Mouse (Mus musculus) G1E (cell line): ENCODE results near the gene Alkbh7.

Experiments used
- CTCF ChIP-seq: IDR thresholded peaks from 2 replicates; pipeline ENCODE4 v1.5.1; 2012; ENCODE audit warnings: low read depth, low read length, inconsistent platforms, mixed read lengths
- GATA1 ChIP-seq: IDR thresholded peaks from 2 replicates; pipeline ENCODE4 v1.6.1; 2012; ENCODE audit warnings: borderline replicate concordance, low read length, inconsistent platforms, mixed read lengths
- GATA2 ChIP-seq: IDR thresholded peaks from 2 replicates; pipeline ENCODE4 v1.6.1; 2012; ENCODE audit warnings: low read depth, low read length, inconsistent platforms, borderline replicate concordance
- POLR2AphosphoS5 ChIP-seq: IDR thresholded peaks from 2 replicates; pipeline ENCODE4 v1.6.1; 2012; ENCODE audit warnings: low read depth, low read length, inconsistent platforms; ENCODE audit not compliant: insufficient replicate concordance
- TAL1 ChIP-seq: conservative IDR thresholded peaks from 2 replicates; pipeline ENCODE4 v1.6.1; 2012; ENCODE audit warnings: low read depth, low read length, inconsistent platforms, mixed read lengths

DNA sequence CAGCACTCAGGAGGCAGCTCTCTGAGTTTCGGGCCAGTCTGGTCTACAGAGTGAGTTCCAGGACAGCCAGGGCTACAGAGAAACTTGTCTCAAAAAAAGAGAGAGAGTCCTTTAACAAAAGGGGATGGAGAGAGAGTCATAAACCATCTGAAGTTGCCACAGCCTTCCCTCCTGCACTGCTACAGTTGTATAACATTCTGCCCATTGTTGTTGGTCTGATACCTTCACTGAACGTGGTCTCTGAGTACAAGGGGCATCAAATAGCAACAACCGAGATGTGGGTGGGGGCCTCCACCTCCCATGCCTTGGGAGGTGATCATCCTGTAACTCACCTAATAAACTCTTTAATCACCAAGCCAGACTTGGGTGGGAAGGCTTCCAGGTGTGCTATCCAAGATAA is 11.5 kb upstream of the Alkbh7 start:
- TF ChIP-seq CTCF = no peak
- TF ChIP-seq TAL1 = no peak
- no peak for TF ChIP-seq POLR2AphosphoS5
- no peak for TF ChIP-seq GATA1
- TF ChIP-seq GATA2 = no peak
